Mouse (Mus musculus) ES-E14 (cell line): Measurements from ENCODE around the gene Cftr. TPM values are rescaled to one million over a fixed set of nuclear protein-coding genes. Genes with fewer than 3 reads are reported as not detected.

ENCODE experiments used
- DNase-seq: peaks from one replicate; pipeline ENCODE4 v3.0.0-alpha.2; 2013; ENCODE audit warnings: low read depth, low spot score
- H3K27ac ChIP-seq: 2 replicates; pipeline ENCODE4 v1.5.1; 2012; ENCODE audit warnings: low read depth, mild to moderate bottlenecking, low read length, moderate library complexity, mixed read lengths; ENCODE audit not compliant: poor library complexity, insufficient read depth, severe bottlenecking
- H3K36me3 ChIP-seq: 2 replicates; pipeline ENCODE4 v1.6.1; 2012; ENCODE audit warnings: mild to moderate bottlenecking, low read length, moderate library complexity, mixed read lengths; ENCODE audit not compliant: control insufficient read depth, poor library complexity, insufficient read depth, severe bottlenecking
- H3K4me1 ChIP-seq, 2 experiments: fragments of 150-350 bp in 1 of 2; sonication (generic) in 1 of 2; 2 replicates each; pipeline ENCODE4 v1.6.1; 2012; ENCODE audit warnings: low read length in 2 of 2, mild to moderate bottlenecking in 1 of 2, mixed read lengths in 1 of 2; ENCODE audit not compliant: control insufficient read depth in 2 of 2, insufficient read depth in 2 of 2, poor library complexity in 1 of 2
- H3K4me3 ChIP-seq, 2 experiments: fragments of 150-350 bp in 1 of 2; sonication (generic) in 1 of 2; 2 replicates each; pipeline ENCODE4 v1.5.1; 2012; ENCODE audit warnings: low read length in 2 of 2, low read depth in 1 of 2, mild to moderate bottlenecking in 1 of 2, mixed read lengths in 1 of 2; ENCODE audit not compliant: insufficient read depth in 1 of 2, poor library complexity in 1 of 2, severe bottlenecking in 1 of 2
- H3K9ac ChIP-seq: 2 replicates; pipeline ENCODE4 v1.6.1; 2012; ENCODE audit warnings: low read depth, mild to moderate bottlenecking, low read length, mixed read lengths; ENCODE audit not compliant: poor library complexity, insufficient read depth, severe bottlenecking
- H3K9me3 ChIP-seq: fragments of 150-350 bp; sonication (generic); 2 replicates; pipeline ENCODE4 v1.6.1; 2012; ENCODE audit warnings: low read depth, mild to moderate bottlenecking, low read length; ENCODE audit not compliant: control insufficient read depth, insufficient read depth
- CHD2 ChIP-seq: IDR thresholded peaks from 2 replicates; pipeline ENCODE4 v1.6.1; 2014; ENCODE audit warnings: mild to moderate bottlenecking, low read depth, low read length, inconsistent platforms
- HCFC1 ChIP-seq: IDR thresholded peaks from 2 replicates; pipeline ENCODE4 v1.6.1; 2012; ENCODE audit warnings: low read length, inconsistent platforms, borderline replicate concordance; ENCODE audit not compliant: insufficient read depth
- MAFK ChIP-seq: IDR thresholded peaks from 2 replicates; pipeline ENCODE4 v1.6.1; 2014; ENCODE audit warnings: mild to moderate bottlenecking, low read depth, low read length, inconsistent platforms; ENCODE audit not compliant: insufficient read depth
- ZC3H11A ChIP-seq: IDR thresholded peaks from 2 replicates; pipeline ENCODE4 v1.6.1; 2012; ENCODE audit warnings: low read depth, mild to moderate bottlenecking, inconsistent platforms, low read length, borderline replicate concordance
- ZNF384 ChIP-seq: IDR thresholded peaks from 2 replicates; pipeline ENCODE4 v1.6.1; 2012; ENCODE audit warnings: low read depth, low read length, inconsistent platforms
- in situ Hi-C, 2 experiments: fragments of 600-800 bp; cut with MboI; formaldehyde crosslinking; loops; one replicate each; pipeline ENCODE4 v1.15.1; 2025; ENCODE audit warnings: low sequenced_read_pairs in 2 of 2, inconsistent platforms in 1 of 2; ENCODE audit not compliant: unreplicated experiment in 2 of 2
- total RNA-seq: library from RNA; depleted of rRNA; stranded (reverse); fragments of 300-350 nt; gene quantifications from 2 replicates; pipeline ENCODE4 v1.2.3, GENCODE M21; 2012

The Cftr gene
- total RNA-seq, 1 experiment: 0.27 TPM

GRCm38 (mm10) chr6:18302105-18302504 is 131.6 kb downstream of the Cftr start:
- DNase-seq: no peak
- no peak for TF ChIP-seq ZC3H11A
- Histone ChIP-seq H3K27ac (no peak overlapping the region), H3K4me1 (no peaks in the 10 kb centered on the region), H3K9ac (no peak overlapping the region), H3K9me3 (no peaks in the 10 kb centered on the region), H3K4me3 (no peak overlapping the region), H3K36me3 (no peaks in the 10 kb centered on the region)
- in situ Hi-C loops: no loop called here

GRCm38 (mm10) chr6:18303228-18303627 is 132.7 kb downstream of the Cftr start:
- no peak for DNase-seq
- no peak overlapping the region for H3K27ac ChIP-seq
- in situ Hi-C loops: no loop called here
- H3K9me3 ChIP-seq: no peaks in the 10 kb centered on the region
- H3K4me3 ChIP-seq: no peak overlapping the region
- H3K9ac ChIP-seq: no peak overlapping the region
- H3K36me3 ChIP-seq: no peaks in the 10 kb centered on the region
- no peaks in the 10 kb centered on the region for H3K4me1 ChIP-seq
- TF ChIP-seq CHD2 (no peak), HCFC1 (no peak), MAFK (no peak)

- no peaks in the 10 kb centered on the region for H3K4me1 ChIP-seq
- H3K9me3 ChIP-seq: no peaks in the 10 kb centered on the region
- H3K27ac ChIP-seq: no peak overlapping the region
- no peaks in the 10 kb centered on the region for H3K36me3 ChIP-seq
- no peak overlapping the region for H3K4me3 ChIP-seq
- in situ Hi-C loops: no loop called here
- TF ChIP-seq ZC3H11A (no peak), HCFC1 (no peak), CHD2 (no peak), MAFK (no peak), ZNF384 (no peak)
- no peak overlapping the region for H3K9ac ChIP-seq
- DNase-seq: no peak
Measured at GRCm38 (mm10) chr6:18305130-18305529, 134.6 kb downstream of the Cftr start.

- H3K9me3 ChIP-seq: no peaks in the 10 kb centered on the region
- no peak overlapping the region for H3K4me3 ChIP-seq
- no peak overlapping the region for H3K9ac ChIP-seq
- in situ Hi-C loops: no loop called here
- H3K27ac ChIP-seq: no peak overlapping the region
- no peaks in the 10 kb centered on the region for H3K36me3 ChIP-seq
- no peaks in the 10 kb centered on the region for H3K4me1 ChIP-seq
- TF ChIP-seq ZNF384: no peak
- no peak for TF ChIP-seq CHD2
- no peak for TF ChIP-seq ZC3H11A
- TF ChIP-seq MAFK: no peak
- no peak for TF ChIP-seq HCFC1
- no peak for DNase-seq
Measured at GRCm38 (mm10) chr6:18310983-18311382, 140.5 kb downstream of the Cftr start.

- Histone ChIP-seq H3K9me3 (no peaks in the 10 kb centered on the region), H3K4me3 (no peak overlapping the region), H3K4me1 (no peaks in the 10 kb centered on the region), H3K9ac (no peak overlapping the region), H3K36me3 (no peaks in the 10 kb centered on the region), H3K27ac (no peak overlapping the region)
- no peak for TF ChIP-seq ZC3H11A
- no peak for TF ChIP-seq HCFC1
- TF ChIP-seq ZNF384: no peak
- TF ChIP-seq CHD2: no peak
- TF ChIP-seq MAFK: no peak
- in situ Hi-C loops: no loop called here
- DNase-seq: no peak
Measured at GRCm38 (mm10) chr6:18314365-18314943, 144.0 kb downstream of the Cftr start.
